Mouse (Mus musculus): ENCODE measurements around the gene Rnasel.

- no peak for TF ChIP-seq GATA1 (IDR thresholded peaks at IDR 0.05; ENCODE audit: low read length)
- TF ChIP-seq TAL1 (IDR thresholded peaks at IDR 0.05; ENCODE audit: low read length) = no peak
Measured at GRCm38 (mm10) chr1:153770776-153771167, 21.5 kb downstream of the Rnasel start.
